Mouse (Mus musculus): Measurements from ENCODE around the gene Ahnak2.
A peak's percentile ranks its signal among the peaks of the same experiment; 100 is the strongest.

Gene Ahnak2

DNA sequence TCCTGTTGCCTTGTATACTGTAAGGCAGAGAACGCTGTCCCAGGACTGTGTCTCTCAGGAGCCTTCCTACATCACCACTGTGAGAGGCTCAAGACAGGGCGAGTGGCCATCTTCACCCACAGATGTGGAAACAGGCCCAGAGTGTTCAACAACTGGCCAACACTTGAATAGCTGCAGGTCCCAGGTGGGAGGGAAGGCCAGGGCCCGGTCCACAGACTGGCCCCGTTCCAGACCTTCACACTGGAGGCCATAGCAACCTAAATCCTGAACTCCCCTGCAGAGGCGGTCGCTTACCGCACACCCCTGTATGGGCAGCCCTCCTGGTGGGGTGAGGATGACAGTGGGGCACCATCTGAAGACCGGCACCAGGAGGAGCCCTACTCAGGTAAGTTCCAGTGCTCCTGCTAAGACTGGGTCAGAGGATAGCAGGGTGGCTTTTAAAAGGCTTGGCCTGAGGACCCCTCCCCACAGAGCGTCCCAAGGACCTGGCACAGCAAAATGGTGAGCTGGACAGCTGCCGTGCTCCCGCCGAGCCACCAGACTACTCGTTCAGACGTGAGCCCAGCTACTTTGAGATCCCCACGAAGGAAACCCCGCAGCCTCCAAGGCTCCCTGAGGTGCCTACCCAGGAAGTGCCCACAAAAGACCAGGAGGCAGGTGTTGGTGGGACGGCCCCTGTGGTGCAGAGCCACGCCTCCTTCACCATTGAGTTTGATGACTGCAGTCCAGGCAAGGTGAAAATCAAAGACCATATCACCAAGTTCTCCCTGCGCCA, 67.4 kb downstream of the Ahnak2 start:
- no peak for DNase-seq (ENCODE audit: low spot score in 2 of 2)

DNA sequence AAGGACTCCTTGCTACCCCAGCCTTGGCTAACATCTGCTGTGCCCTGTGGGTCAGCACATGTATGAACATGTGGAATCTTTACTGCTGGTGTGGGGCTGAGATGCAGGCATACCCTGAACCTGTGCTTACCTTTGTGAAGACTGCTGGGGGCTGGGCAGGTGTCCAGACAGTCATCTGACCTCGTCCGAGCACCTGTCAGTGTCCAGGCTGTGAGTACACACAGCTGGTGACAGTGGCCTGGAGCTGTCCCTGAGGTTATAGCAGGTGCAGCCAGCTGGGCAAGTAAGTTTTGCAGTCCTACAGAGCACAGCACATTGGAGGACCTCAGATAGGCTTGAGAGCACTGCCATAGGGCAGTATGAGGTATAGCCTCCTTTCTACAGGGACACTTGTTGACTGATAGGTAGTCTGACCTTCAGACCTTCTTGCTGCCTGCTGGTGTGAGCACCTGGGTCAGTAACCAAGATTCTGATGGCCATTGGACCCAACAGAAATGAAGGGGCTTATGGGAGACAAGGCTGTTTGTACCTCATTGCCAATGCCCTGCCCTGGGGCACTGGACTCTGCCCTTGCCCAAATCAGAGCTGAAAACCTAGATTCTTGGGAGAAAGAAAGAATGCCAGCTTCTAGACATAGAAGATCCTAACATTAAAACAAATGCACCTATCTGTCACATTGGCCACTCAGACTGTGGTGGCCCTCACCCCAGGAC, 68.2 kb downstream of the Ahnak2 start:
- no peak for DNase-seq (ENCODE audit: low spot score in 2 of 2)

DNA sequence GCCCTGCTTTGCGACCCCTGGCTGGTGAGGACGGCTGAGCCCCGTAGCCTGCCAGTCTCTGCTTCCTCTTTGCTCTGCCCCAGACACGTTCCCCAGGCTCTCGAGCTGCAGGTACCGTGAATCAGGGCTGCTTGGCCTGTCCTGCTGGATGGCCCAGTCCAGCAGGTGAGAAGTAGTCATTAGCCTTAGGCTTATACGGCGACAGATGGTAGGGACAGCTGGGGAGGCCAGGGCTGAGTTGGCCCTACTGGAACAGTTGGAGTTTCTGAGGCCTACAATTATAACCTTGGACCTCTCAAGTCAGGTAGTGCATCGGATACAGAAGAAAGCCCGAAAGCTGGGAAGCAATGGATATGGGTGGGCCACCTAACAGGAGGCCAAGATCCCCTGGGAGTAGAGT, 69.9 kb downstream of the Ahnak2 start:
- no peak for DNase-seq (ENCODE audit: low spot score in 2 of 2)

DNA sequence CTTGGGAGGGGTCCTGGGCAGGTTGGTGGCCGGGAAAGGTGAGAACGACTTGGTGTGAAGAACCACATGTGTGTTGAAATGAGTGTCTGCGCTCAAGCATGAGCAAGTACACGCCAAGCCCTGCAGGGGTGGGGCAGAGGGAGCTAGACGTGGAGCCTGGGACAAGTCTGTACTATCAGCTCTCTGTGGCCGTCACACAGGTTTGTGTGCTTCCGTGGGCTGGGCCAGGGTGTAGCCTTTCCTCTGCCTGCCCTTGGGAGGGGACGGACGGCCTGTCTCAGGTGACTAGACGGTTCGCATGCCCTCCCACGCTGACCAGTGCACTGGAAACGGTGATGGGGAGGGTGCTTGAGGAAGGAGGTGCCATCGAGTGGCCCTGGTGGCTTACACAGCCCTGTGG, 71.6 kb downstream of the Ahnak2 start:
- no peak for DNase-seq (ENCODE audit: low spot score in 2 of 2)

DNA sequence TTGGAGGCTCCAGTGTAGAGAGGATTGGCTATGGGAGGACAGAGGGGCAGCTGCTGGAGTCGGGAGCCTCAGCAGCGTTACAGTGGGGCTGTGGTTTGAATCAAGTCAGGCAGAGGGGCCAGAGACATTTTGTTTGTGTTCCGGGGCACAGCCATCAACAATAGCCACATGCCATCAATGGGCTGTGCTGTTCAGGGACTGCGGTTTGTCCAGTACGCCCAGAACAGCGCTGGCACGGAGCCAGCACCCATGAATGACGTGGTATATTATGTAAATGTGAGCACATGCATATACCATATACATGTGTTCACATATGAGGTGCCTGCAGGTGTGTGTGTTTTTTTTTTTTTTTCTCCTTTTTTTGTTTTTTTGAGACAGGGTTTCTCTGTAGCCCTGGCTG, 74.7 kb downstream of the Ahnak2 start:
- no peak for DNase-seq (ENCODE audit: low spot score in 2 of 2)

DNA sequence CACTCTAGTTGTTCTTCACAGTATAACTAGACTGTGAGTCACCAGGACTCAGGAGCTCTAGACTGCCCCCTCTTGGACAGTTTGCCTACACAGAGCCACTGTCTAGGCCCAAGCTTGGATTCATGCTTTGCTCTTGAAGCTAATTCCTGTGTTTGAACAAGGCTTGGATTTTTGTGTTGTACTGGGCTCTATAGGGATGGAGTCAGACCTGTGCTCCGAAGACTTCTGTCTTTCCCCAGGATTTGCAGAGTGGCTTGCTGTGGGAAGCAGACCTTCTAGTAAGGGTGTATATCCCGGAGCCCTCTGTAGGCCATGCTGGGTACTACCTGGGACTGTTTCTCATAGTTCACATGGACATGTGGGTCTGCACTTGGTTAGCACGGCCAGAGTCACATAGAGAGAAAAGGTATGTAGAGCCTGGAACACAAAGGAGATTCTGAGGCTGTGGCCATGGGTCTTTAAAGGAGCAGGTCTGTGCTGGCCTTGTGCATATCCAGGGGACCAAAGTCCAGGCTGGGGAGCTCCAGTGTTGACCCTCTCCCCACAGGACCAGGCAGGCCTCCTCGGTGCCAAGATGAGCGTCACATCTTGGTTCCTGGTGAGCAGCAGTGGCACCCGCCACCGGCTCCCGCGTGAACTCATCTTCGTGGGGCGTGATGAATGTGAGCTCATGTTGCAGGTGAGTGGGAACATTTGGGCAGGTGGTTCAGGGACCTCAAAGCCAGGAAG, 78.2 kb downstream of the Ahnak2 start:
- peak; percentile 77 to 81 for DNase-seq (ENCODE audit: low spot score in 2 of 2)

DNA sequence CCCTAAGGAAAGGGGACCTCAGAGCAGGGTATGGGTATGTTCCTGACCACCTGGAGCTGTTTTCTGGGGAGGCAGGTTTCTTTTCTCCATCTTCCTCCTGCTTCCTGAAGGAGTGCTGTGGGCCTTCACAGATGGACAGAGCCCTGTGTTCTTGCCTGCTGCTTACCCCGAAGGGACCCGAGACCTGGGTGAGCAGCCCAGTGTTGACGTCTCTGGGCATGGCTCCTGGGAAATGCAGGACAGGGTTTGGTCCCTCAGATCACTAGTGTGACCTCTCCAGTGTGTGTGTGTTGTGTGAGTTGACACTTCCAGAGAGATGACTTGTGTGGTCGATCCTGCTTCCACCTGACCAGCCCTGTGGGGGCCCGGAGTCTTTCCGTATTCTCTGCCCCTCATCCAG, 79.0 kb downstream of the Ahnak2 start:
- no peak for DNase-seq (ENCODE audit: low spot score in 2 of 2)

DNA sequence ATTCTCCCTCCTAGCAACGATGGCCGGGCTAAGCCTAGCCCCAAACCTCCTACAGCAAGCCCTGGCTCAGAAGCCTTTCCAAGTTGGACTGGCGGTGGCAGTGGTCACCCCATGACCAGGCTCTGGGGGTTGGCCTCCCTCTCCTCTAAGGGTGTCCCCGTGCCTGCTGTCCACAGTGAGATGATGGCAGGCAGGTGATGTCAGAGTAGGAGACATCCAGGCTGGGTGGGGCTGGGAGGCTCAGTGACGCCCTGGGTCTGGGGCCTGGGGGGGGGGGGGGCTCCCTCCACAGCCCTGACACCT, 79.5 kb downstream of the Ahnak2 start:
- DNase-seq (ENCODE audit: low spot score in 2 of 2), result no peak

DNA sequence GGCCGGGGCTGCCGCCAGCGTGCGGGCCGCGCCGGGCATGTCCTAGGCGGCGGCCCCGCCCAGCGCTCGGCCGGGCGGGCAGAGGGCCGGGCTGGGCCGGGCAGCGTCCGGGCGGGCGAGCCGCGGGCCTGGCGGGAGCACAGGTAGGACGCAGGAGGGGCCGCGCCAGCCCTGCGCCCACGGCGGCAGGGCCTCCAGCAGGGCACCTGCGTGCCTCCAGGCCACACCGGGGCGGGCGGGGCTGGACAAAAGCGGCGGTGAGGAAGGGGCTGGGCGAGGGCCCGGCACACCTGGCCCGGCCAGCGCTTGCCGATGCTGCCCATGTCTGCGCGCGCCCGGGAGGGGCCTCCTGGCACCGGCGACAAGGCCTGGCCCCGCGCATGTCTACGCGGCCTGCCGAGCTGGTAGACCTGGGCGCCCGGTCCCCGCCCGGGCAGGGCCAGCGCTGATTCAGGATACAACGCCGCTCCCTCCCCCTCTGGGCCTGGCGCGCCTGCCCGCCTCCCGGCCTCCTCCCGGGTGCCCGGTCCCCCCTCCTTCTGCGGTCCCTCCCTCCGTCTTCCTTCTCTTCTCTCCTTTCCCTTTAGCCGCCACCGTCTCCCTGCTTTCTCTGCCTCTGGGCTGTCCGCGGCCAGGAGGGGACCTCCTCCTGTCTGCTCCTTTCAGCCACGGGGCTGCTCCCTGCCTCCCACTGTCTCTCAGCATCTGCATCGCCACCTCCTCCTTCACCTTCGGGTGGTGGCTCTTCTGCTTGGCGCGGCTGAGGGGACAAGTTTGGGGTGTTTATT, 80.0 kb downstream of the Ahnak2 start:
- peak; percentile 56 to 62 for DNase-seq (ENCODE audit: low spot score in 2 of 2)
